Mouse (Mus musculus) CH12.LX (cell line): ENCODE results near the gene Grik5.

Experiments
- CTCF ChIP-seq, 2 experiments: IDR thresholded peaks in 1 of 2; conservative IDR thresholded peaks in 1 of 2; 2 replicates each; pipeline ENCODE4 v1.5.1; 2011 to 2012; ENCODE audit warnings: low read depth in 2 of 2, low read length in 2 of 2, improper control_type of control experiment in 1 of 2, inconsistent platforms in 1 of 2, mild to moderate bottlenecking in 1 of 2, moderate library complexity in 1 of 2
- MAZ ChIP-seq: IDR thresholded peaks from 2 replicates; pipeline ENCODE4 v1.6.1; 2012; ENCODE audit warnings: low read depth, mild to moderate bottlenecking, inconsistent platforms, low read length, improper control_type of control experiment, moderate library complexity
- MXI1 ChIP-seq: IDR thresholded peaks from 2 replicates; pipeline ENCODE4 v1.6.1; 2011; ENCODE audit warnings: mild to moderate bottlenecking, low read depth, low read length, improper control_type of control experiment
- MYC ChIP-seq: IDR thresholded peaks from 2 replicates; pipeline ENCODE4 v1.6.1; 2011; ENCODE audit warnings: low read depth, mild to moderate bottlenecking, improper control_type of control experiment, low read length
- NELFE ChIP-seq: IDR thresholded peaks from 2 replicates; pipeline ENCODE4 v1.6.1; 2011; ENCODE audit warnings: low read depth, low read length, improper control_type of control experiment
- NRF1 ChIP-seq: IDR thresholded peaks from 2 replicates; pipeline ENCODE4 v1.6.1; 2014; ENCODE audit warnings: low read depth, mild to moderate bottlenecking, inconsistent platforms, low read length, improper control_type of control experiment, moderate library complexity
- POLR2A ChIP-seq: IDR thresholded peaks from 2 replicates; pipeline ENCODE4 v1.6.1; 2011; ENCODE audit warnings: low read depth, mild to moderate bottlenecking, improper control_type of control experiment, low read length
- POLR2AphosphoS2 ChIP-seq: IDR thresholded peaks from 2 replicates; pipeline ENCODE4 v1.6.1; 2011; ENCODE audit warnings: low read depth, low read length, improper control_type of control experiment
- TCF12 ChIP-seq: IDR thresholded peaks from 2 replicates; pipeline ENCODE4 v1.6.1; 2014; ENCODE audit warnings: low read depth, mild to moderate bottlenecking, inconsistent platforms, low read length, improper control_type of control experiment

DNA sequence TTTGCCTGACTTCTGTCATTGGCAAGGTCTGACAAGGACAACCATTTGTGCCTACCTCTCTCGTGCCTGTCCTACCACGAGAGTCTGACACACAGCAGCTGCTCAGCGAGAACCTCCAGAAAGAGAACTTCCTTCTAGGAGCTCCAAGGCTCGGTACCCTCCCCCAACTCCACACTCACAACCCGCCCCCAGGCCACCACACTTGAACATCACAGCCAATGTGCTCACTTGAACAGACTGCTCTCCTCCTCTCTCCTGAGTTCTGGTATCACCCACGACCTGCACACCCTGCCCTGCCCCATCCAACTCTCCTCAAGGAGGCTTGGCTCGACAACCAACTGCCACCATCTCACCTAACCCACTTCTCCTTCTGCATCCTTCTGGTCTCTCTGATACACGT lies 8.2 kb downstream of the Grik5 start:
- TF ChIP-seq CTCF (conservative IDR thresholded peaks at IDR 0.05 in 1 of 2, IDR thresholded peaks at IDR 0.05 in 1 of 2; ENCODE audit: low read depth in 2 of 2, low read length in 2 of 2) (no peak), POLR2A (no peak), NRF1 (no peak), MXI1 (no peak), NELFE (no peak), POLR2AphosphoS2 (no peak), TCF12 (no peak), MYC (no peak), MAZ (no peak)
